Mouse (Mus musculus): ENCODE measurements around the gene Cdc42ep5. TPM values are rescaled to one million over a fixed set of nuclear protein-coding genes. Genes with fewer than 3 reads are reported as not detected.

Gene Cdc42ep5
- total and polyA plus RNA-seq, 2 experiments from 2014 or later: 8.5 to 11.7 TPM

DNA sequence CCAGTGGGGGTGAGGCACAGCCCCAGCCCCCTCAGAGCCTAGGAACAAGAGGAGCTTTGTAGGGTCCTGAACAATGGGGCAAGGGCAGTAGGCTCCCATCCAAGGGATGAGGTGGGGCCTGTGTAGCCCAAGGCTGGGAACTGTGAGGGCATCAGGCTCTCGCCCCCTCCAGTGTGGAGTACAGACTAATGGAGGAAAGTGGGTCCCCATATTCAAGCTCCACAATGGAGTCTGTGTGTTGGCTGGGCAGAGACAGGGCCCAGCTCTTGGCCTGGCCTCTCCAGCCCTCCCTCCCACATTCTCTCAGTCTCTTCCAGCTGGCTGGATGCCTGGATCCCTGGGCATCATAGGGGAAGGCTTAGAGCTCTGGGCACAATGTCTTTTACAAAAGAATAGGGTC is 40.9 kb downstream of the Cdc42ep5 start:
- Histone ChIP-seq H3K9ac (replicated peaks; ENCODE audit: low read length) (peak overlapping the region; percentile 45), H3K27me3 (ENCODE audit: insufficient read depth, low read length) (no peaks in the 10 kb centered on the region), H3K4me1 (ENCODE audit: insufficient read depth, low read length) (peaks cover 26% of the 10 kb centered on the region), H3K36me3 (ENCODE audit: insufficient read depth, low read length) (no peaks in the 10 kb centered on the region; the same call in 1 of the 2 replicates), H3K4me2 (ENCODE audit: low read depth, low read length) (peak overlapping the region; percentile 46), H3K4me3 (ENCODE audit: low read length) (0 out of 2 replicates have a peak overlapping the region, but pooled peaks have one; percentile 4), H3K9me3 (ENCODE audit: low read length) (no peaks in the 10 kb centered on the region), H3K27ac (peak overlapping the region; percentile 89)
- ATAC-seq (peak; percentile 82), DNase-seq (ENCODE audit: low spot score) (peak; percentile 92)
- no peak for TF ChIP-seq CTCF (IDR thresholded peaks at IDR 0.05; ENCODE audit: low read depth)
- 17% methylated on average over 1 of the region's 1 CpGs for WGBS

DNA sequence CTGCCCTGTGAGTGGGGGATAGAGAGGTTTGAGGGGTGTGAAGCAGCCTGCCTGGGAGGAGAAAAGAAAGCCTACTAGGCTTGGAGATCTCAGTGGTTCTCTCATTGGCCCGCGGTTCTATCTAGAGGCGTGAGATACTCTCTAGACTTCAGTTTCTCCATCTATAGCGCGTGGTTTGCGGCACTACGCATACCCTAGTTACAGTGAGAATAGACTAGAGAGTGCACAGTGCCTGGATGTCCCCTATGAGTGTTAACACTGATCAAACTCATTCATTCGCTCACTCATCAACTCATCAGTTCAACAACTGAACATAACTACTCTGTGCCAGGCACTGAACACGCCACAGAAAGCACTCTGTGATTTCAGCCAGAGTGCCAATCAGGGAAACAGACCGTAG is 41.9 kb downstream of the Cdc42ep5 start:
- Histone ChIP-seq H3K27me3 (ENCODE audit: insufficient read depth, low read length) (no peaks in the 10 kb centered on the region), H3K36me3 (ENCODE audit: insufficient read depth, low read length) (no peaks in the 10 kb centered on the region; the same call in 1 of the 2 replicates), H3K4me3 (ENCODE audit: low read length) (no peak overlapping the region), H3K9ac (replicated peaks; ENCODE audit: low read length) (0 out of 2 replicates have a peak overlapping the region, but pooled peaks have one; percentile 94), H3K9me3 (ENCODE audit: low read length) (no peaks in the 10 kb centered on the region), H3K4me2 (ENCODE audit: low read depth, low read length) (peak overlapping the region; percentile 67), H3K4me1 (ENCODE audit: insufficient read depth, low read length) (peaks cover 26% of the 10 kb centered on the region), H3K27ac (peak overlapping the region; percentile 89)
- no peak for TF ChIP-seq CTCF (IDR thresholded peaks at IDR 0.05; ENCODE audit: low read depth)
- WGBS: 45% methylated on average over 10 of the region's 10 CpGs
- DNase-seq (ENCODE audit: low spot score) (no peak), ATAC-seq (no peak)

DNA sequence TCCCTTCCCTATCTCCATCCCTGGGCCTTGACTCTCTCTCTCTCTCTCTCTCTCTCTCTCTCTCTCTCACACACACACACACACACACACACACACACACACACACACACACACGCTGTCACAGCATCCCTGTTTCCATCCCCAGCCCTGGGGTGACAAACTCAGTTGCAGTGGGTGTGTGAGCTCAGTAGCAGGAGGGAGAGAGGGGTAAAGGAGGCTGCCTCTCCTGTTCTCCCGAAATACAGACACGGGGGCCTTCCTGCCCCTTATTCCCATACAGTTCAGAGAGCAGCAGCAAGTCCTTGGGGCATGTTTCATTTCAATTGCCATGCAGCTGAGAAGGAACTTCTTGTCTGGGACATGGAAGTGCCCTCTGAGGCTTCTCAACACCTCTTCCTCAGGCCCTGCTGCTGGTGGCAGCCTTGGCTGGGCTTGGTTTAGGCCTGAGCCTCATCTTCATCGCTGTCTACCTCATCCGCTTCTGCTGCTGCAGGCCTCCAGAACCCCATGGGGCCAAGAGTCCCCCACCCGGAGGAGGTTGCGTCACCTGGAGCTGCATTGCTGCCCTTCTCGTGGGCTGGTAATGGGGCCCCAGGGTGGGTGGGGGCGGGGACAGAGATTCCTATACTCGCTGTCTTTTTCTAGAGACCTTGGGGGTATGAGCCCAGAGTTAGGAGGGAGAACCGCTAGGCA is 42.4 kb downstream of the Cdc42ep5 start:
- peak overlapping the region; percentile 89 for H3K27ac ChIP-seq
- H3K9me3 ChIP-seq (ENCODE audit: low read length): no peaks in the 10 kb centered on the region
- peak overlapping the region; percentile 94; the same call in 1 of the 2 replicates for H3K9ac ChIP-seq (replicated peaks; ENCODE audit: low read length)
- no peak for DNase-seq (ENCODE audit: low spot score)
- no peak for ATAC-seq
- no peaks in the 10 kb centered on the region; the same call in 1 of the 2 replicates for H3K36me3 ChIP-seq (ENCODE audit: insufficient read depth, low read length)
- 25% methylated on average over 11 of the region's 11 CpGs for WGBS
- no peaks in the 10 kb centered on the region for H3K27me3 ChIP-seq (ENCODE audit: insufficient read depth, low read length)
- peaks cover 26% of the 10 kb centered on the region for H3K4me1 ChIP-seq (ENCODE audit: insufficient read depth, low read length)
- H3K4me3 ChIP-seq (ENCODE audit: low read length): no peak overlapping the region
- no peak for TF ChIP-seq CTCF (IDR thresholded peaks at IDR 0.05; ENCODE audit: low read depth)
- peak overlapping the region; percentile 67 for H3K4me2 ChIP-seq (ENCODE audit: low read depth, low read length)

DNA sequence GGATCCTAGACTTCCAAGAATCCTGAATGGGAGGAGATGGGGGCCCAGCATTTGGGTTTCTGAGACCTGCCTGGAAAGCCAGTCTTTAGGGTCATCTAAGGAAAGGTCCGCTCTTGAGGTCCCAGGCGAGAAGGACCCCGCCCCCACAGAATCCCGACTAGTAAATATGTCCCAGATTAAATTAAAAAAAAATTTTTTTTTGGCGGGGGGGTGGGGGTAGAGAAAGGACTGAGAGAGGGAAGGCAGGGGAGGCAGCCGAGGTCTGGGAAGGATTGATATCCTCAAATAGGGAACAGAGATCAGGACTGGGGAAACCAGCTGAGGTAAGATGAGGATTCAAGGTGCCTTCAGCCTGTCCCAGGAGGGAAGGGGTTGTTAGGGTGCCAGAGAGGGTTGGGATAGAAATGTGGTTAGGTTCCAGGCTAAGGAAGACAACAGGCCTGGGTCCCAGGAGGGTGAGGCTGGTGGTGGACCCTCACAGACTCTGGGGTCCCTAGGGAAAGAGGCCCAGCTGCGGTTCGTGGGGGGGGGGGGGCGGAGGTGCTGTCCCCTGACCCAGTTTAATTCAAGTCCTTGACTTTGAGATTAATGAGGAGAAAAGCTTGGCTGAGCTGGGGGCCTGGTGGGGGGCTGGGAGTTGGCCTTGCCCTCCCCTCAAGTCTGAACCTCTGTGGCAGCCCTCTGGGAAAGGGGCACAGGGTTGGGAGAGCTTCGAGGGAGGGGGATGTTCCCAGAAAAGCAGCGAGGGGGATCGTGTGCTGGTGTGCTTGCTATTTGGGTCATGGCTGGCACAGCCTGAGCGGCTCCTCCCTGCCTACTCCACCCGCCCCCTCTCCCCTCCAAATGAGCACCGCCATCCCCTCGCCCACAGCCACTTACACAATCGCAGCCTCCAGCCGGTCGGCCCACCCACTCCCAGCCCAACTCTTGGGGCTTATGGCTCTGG is 44.4 kb downstream of the Cdc42ep5 start:
- Histone ChIP-seq H3K4me1 (ENCODE audit: insufficient read depth, low read length) (peaks cover 26% of the 10 kb centered on the region), H3K36me3 (ENCODE audit: insufficient read depth, low read length) (no peaks in the 10 kb centered on the region), H3K4me2 (ENCODE audit: low read depth, low read length) (peak overlapping the region; percentile 67), H3K27ac (peak overlapping the region; percentile 89), H3K9ac (replicated peaks; ENCODE audit: low read length) (peak overlapping the region; percentile 94), H3K4me3 (ENCODE audit: low read length) (peak overlapping the region; percentile 83), H3K27me3 (ENCODE audit: insufficient read depth, low read length) (no peaks in the 10 kb centered on the region), H3K9me3 (ENCODE audit: low read length) (no peaks in the 10 kb centered on the region)
- peak; percentile 25; the same call in 1 of the 2 replicates for ATAC-seq
- no peak for TF ChIP-seq CTCF (IDR thresholded peaks at IDR 0.05; ENCODE audit: low read depth)
- peak; percentile 76 for DNase-seq (ENCODE audit: low spot score)
- WGBS: 7% methylated on average over 17 of the region's 19 CpGs

DNA sequence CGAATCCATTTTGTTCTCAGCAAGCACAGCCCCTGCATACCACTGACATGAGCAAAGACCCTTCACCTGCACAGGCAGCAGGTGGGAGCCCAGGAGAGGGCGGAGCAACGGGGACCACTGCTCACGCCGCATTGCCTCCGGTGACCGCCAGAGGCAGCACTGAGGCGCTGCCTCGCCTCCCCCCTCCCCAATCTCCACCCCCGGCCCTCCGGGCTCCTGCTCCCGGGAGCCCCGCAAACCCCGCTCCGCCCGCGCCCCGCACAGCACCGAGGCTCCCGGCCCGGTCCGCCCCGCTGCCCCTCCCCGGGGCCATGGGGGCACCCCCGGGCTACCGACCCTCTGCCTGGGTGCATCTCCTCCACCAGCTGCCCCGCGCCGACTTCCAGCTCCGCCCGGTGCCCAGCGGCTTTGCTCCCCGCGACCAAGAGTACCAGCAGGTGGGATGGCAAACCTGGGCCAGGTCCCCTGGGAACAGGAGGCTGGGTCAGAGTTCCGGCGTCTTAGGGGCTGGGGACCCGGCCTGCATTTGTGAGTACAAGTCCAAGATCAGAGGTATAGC is 45.2 kb downstream of the Cdc42ep5 start, which contains the start of gene Ttyh1:
Gene Ttyh1 (plus strand): TSS at position 65 of the 559 bp plus-strand sequence.
- Histone ChIP-seq H3K4me2 (ENCODE audit: low read depth, low read length) (peak within 1 kb of the TSS; percentile 67), H3K27ac (peak within 1 kb of the TSS; percentile 89), H3K9me3 (ENCODE audit: low read length) (no peaks in the 10 kb centered on the region), H3K27me3 (ENCODE audit: insufficient read depth, low read length) (no peaks in the 10 kb centered on the region), H3K9ac (replicated peaks; ENCODE audit: low read length) (peak within 1 kb of the TSS; percentile 94), H3K4me3 (ENCODE audit: low read length) (peak within 1 kb of the TSS; percentile 83), H3K4me1 (ENCODE audit: insufficient read depth, low read length) (peaks cover 17% of the 10 kb centered on the region), H3K36me3 (ENCODE audit: insufficient read depth, low read length) (no peaks in the 10 kb centered on the region)
- TF ChIP-seq CTCF (IDR thresholded peaks at IDR 0.05; ENCODE audit: low read depth): peak; percentile 87
- 4% methylated on average over 30 of the region's 37 CpGs for WGBS
- peak; percentile 79 for DNase-seq (ENCODE audit: low spot score)
- peak; percentile 11; the same call in 1 of the 2 replicates for ATAC-seq

All from hindbrain, postnatal 0 days (tissue).